Mouse (Mus musculus): ENCODE measurements around the gene Cd48.

DNA sequence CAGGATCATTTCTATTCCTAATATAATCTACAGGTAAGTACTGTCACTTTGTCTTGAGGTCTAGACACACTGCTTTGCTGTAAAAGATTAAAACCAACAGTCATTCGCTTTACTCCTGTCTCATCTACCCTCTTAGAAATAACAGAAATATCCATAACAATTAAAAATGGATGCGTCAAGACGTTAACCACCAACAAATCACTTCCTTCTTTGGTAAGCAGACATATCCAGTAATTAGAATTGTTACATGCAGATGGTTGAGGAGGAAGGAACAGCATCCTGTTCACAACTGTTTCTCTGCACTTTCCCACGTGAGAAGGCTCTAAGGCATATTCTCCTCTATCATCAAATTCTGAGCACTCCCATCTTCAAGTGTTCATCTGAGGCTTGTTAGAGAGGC, 5.5 kb downstream of the Cd48 start:
- TF ChIP-seq CTCF (IDR thresholded peaks at IDR 0.05; ENCODE audit: extremely low read depth, insufficient read depth, insufficient read length, insufficient replicate concordance) = no peak
- TF ChIP-seq POLR2A (IDR thresholded peaks at IDR 0.05; ENCODE audit: low read depth, low read length) = no peak

All from spleen, adult 2 months (tissue).